23 mouse cellular contexts compared by ENCODE assay signal in genomic region chr9:19690281-19690680, GRCm38 (mm10). TPM values are rescaled to one million over a fixed set of nuclear protein-coding genes. Genes with fewer than 3 reads are reported as not detected.
DNase-seq lines count a peak whose midpoint lies in the region; ATAC-seq lines count a peak whose summit lies in the region.
"Had no signal": no experiment of that assay in that cellular context is flagged by ENCODE, and none has a peak within 500 bp of the region (broad histone marks: within the 10 kb centered on the region; RNA-seq: fewer than 3 reads in every experiment).

No protein-coding gene starts in this region.

- H3K4me3 ChIP-seq in kidney, embryonic 15.5 days (replicated peaks): no peak overlapping the region
- H3K4me3 ChIP-seq in megakaryocyte, embryonic 14.5 days (replicated peaks): peak overlapping the region; percentile 24
- H3K4me3 ChIP-seq: embryonic facial prominence, embryonic 10.5 days; embryonic facial prominence, embryonic 12.5 days; forebrain, embryonic 13.5 days; forebrain, embryonic 15.5 days had no signal

- no peaks in the 10 kb centered on the region for H3K27me3 ChIP-seq in kidney, embryonic 15.5 days
- H3K27me3 ChIP-seq in megakaryocyte, embryonic 14.5 days (replicated peaks): no peaks in the 10 kb centered on the region
- H3K27me3 ChIP-seq: embryonic facial prominence, embryonic 12.5 days; forebrain, embryonic 13.5 days; forebrain, embryonic 15.5 days had no signal

- no peak overlapping the region for H3K4me2 ChIP-seq in kidney, embryonic 15.5 days
- H3K4me2 ChIP-seq: embryonic facial prominence, embryonic 12.5 days; forebrain, embryonic 13.5 days; forebrain, embryonic 15.5 days had no signal

- H3K9me3 ChIP-seq in kidney, embryonic 15.5 days (replicated peaks): no peaks in the 10 kb centered on the region
- H3K9me3 ChIP-seq in megakaryocyte, embryonic 14.5 days: peaks cover 13% of the 10 kb centered on the region
- H3K9me3 ChIP-seq: embryonic facial prominence, embryonic 12.5 days; forebrain, embryonic 13.5 days; forebrain, embryonic 15.5 days had no signal

- peak; percentile 1 to 2 for DNase-seq in cerebellum, postnatal 10 days
- no peak for DNase-seq in cerebellum, adult 18-20 months
- DNase-seq in kidney, adult 9 months: peak; percentile 24
- DNase-seq in spleen, postnatal 4 days (ENCODE audit: low spot score in 2 of 2): no peak
- DNase-seq: adrenal gland, postnatal 10 days; adrenal gland, postnatal 25 days; cerebellum, adult 11-12 months; cerebellum, adult 8-10 months; cerebellum, adult 9-11 months; cerebellum, postnatal 25 days; forebrain, postnatal 0 days had no signal

- ATAC-seq in kidney, embryonic 15.5 days (replicated peaks; ENCODE audit: low FRiP score): no peak
- no peak for ATAC-seq in megakaryocyte, adult 5-6 weeks (ENCODE audit: poor library complexity, severe bottlenecking)
- ATAC-seq: forebrain, embryonic 13.5 days; forebrain, embryonic 15.5 days; forebrain, postnatal 0 days had no signal

- H3K27ac ChIP-seq in kidney, embryonic 15.5 days: no peak overlapping the region
- H3K27ac ChIP-seq: embryonic facial prominence, embryonic 10.5 days; embryonic facial prominence, embryonic 12.5 days; forebrain, embryonic 13.5 days; forebrain, embryonic 15.5 days had no signal

- no peaks in the 10 kb centered on the region for H3K4me1 ChIP-seq in kidney, embryonic 15.5 days
- H3K4me1 ChIP-seq in megakaryocyte, embryonic 14.5 days: peaks cover 23% of the 10 kb centered on the region
- H3K4me1 ChIP-seq: embryonic facial prominence, embryonic 10.5 days; embryonic facial prominence, embryonic 12.5 days; forebrain, embryonic 13.5 days; forebrain, embryonic 15.5 days had no signal

- no peaks in the 10 kb centered on the region for H3K36me3 ChIP-seq in kidney, embryonic 15.5 days
- H3K36me3 ChIP-seq in megakaryocyte, embryonic 14.5 days (replicated peaks; ENCODE audit: low read length): peaks cover 3% of the 10 kb centered on the region
- H3K36me3 ChIP-seq: embryonic facial prominence, embryonic 10.5 days; embryonic facial prominence, embryonic 12.5 days; forebrain, embryonic 15.5 days had no signal

- no peak overlapping the region for H3K9ac ChIP-seq in kidney, embryonic 15.5 days
- H3K9ac ChIP-seq: embryonic facial prominence, embryonic 12.5 days; forebrain, embryonic 13.5 days; forebrain, embryonic 15.5 days; forebrain, postnatal 0 days had no signal

- WGBS in kidney, embryonic 15.5 days: 82% methylated on average over 6 of the region's 6 CpGs

RNA-seq across cellular contexts. Expression of gene Olfr857, which starts 19.0 kb away (rescaled TPM):
- not detected in 2 replicates for polyA plus RNA-seq in kidney, embryonic 15.5 days (2015; fragmentation: Nextera tagmentation; extraction: Ambion mirVana)
- not detected in 2 replicates for polyA plus RNA-seq in megakaryocyte, embryonic 14.5 days (2012; ENCODE audit: insufficient read depth, low replicate concordance)
- not detected in 2 replicates for total RNA-seq in megakaryocyte, adult 5-6 weeks (2015)
- total RNA-seq in megakaryocyte, adult 5-6 weeks (2017): not detected in 2 replicates
- total RNA-seq: adrenal gland, adult 18-20 months; adrenal gland, postnatal 10 days; adrenal gland, postnatal 25 days; ES-E14; forebrain, postnatal 0 days; MEL had no signal
- polyA plus RNA-seq: C2C12; embryonic facial prominence, embryonic 10.5 days; embryonic facial prominence, embryonic 12.5 days; forebrain, embryonic 11.5 days; forebrain, embryonic 13.5 days; forebrain, embryonic 15.5 days; forebrain, postnatal 0 days had no signal

Comparison
In these comparisons a context has a peak if more than half of its experiments do, and no peak if none do; other contexts are left out.
1. DNase-seq: peak in cerebellum, postnatal 10 days (2 of 2) and kidney, adult 9 months (single experiment); none in cerebellum, adult 18-20 months (0 of 2) and spleen, postnatal 4 days (0 of 2).